Mouse (Mus musculus) heart, adult 8-10 months (tissue): Measurements from ENCODE around the gene Usp43. TPM values are rescaled to one million over a fixed set of nuclear protein-coding genes. Genes with fewer than 3 reads are reported as not detected.

ENCODE experiments used
- DNase-seq: peaks from one replicate; pipeline ENCODE4 v3.0.0; 2022; ENCODE audit warnings: low spot score
- total RNA-seq, 4 experiments: library from RNA; stranded (reverse); gene quantifications; 2 replicates each; pipeline ENCODE4 v1.2.4; 2022

Gene Usp43
- total RNA-seq, 4 experiments from 2014 or later: 1.0 to 2.0 (median 1.4) TPM

GRCm38 (mm10) chr11:67903756-67904155, 18.2 kb downstream of the Usp43 start:
- DNase-seq: no peak

GRCm38 (mm10) chr11:67897064-67897560, 24.8 kb downstream of the Usp43 start:
- peak; percentile 83 for DNase-seq

- DNase-seq: no peak
These were observed 26.3 kb downstream of the Usp43 start for GRCm38 (mm10) chr11:67895641-67896040.

- DNase-seq: no peak
These were observed 33.4 kb downstream of the Usp43 start for GRCm38 (mm10) chr11:67888521-67888920.

- DNase-seq: no peak
These were observed 36.0 kb downstream of the Usp43 start for GRCm38 (mm10) chr11:67885921-67886320.

GRCm38 (mm10) chr11:67865521-67866197, 56.3 kb downstream of the Usp43 start:
- no peak for DNase-seq

DNA sequence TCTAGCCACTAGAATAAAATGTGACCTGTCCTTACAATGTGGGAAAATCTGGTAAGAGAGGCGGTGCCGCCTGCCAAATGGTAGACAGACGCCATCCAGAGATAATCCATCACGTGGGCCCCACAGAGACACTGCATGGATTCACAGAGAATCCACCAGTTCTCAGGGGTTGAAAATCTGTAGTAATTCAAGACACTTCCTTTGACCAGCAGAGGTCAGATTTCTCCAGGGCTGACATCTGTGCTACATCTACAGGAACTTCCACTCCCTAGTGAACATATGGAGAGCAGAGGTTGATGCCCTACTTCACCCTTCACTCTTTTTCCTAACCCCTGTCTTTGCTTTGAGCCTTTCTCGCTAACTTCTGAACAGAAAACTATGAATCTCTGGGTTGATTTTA, 56.9 kb downstream of the Usp43 start:
- no peak for DNase-seq

DNA sequence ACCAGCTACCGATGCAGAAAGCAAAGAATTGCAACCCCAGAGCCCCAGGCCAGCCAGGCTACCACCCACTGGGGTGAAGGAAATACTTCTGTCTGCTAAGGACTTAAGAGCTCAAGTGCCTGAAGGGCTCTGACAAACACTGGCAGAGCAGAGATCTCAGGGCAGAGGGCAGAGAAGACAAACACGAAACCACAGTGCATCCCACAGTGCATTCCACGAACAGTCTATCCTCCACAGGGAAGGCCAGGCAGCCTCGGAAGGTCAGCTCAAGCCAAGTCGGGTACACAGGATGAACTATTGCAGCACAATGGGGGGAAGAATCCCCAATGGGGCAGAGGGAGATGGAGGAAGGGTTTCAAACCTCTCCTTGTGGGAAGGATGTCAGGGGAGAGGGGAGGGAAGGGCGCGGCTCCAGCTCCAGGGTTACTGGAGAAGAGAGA, 60.5 kb downstream of the Usp43 start:
- no peak for DNase-seq

- no peak for DNase-seq
These were observed 61.1 kb downstream of the Usp43 start for GRCm38 (mm10) chr11:67860743-67861398.

DNA sequence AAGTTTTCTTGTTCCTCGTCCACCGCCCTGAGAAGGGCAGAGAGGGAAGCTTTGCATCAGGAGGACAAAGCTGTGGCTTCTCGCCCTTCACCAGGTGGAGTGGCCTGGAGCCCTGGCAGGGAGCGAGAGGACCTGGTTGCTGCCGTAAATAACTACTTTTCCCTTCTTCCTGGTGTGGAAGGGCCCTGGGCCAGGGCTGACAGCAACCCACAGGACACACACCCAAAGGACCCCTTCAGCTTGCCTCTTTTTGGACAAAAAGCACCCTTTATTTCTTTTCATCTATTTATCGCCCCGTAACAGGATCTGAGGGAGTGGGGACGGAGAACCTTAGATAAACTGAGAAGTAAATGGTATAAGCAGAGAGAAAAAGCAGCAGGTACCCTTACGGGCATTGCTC, 63.4 kb downstream of the Usp43 start:
- DNase-seq: no peak

- DNase-seq: no peak
These were observed 66.9 kb downstream of the Usp43 start for GRCm38 (mm10) chr11:67855035-67855434.

GRCm38 (mm10) chr11:67853996-67854395, 68.0 kb downstream of the Usp43 start:
- DNase-seq: no peak

GRCm38 (mm10) chr11:67851770-67852169, 70.2 kb downstream of the Usp43 start:
- DNase-seq: no peak

DNA sequence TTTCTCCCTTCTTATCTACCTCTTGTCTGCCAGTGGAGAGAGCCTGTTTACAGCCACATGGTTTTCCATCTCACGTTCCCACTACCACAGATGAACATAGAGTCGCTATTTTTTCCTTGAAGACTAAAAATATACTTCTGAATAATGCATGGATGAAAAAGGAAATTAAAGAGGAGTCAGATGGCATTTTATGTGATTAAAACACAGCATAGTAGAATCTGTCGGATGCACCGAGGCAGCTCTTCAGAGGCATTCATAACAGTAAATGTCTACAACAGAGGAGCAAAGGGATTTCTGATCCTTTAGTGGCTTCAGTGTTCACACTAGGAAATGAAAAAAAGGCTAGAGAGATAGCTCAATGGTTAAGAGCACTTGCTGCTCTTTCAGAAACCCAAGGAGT, 76.8 kb downstream of the Usp43 start:
- no peak for DNase-seq

DNA sequence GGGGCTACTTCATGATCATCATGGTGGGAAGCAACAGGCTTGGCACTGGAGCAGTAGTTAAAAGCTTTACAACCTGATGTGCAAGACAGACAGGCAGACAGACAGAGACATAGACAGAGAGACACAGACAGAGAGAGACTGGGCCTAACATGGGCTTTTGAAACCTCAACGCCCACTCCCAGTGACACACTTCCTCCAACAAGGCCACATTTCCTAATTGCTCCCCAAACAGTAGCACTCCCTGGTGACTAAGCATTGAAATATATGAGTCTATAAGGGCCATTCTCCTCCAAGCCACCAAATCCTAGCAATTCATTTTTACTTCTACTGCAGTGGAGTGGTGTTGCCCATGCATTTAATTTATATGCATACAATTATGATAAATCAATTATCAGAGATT, 82.1 kb downstream of the Usp43 start:
- no peak for DNase-seq

DNA sequence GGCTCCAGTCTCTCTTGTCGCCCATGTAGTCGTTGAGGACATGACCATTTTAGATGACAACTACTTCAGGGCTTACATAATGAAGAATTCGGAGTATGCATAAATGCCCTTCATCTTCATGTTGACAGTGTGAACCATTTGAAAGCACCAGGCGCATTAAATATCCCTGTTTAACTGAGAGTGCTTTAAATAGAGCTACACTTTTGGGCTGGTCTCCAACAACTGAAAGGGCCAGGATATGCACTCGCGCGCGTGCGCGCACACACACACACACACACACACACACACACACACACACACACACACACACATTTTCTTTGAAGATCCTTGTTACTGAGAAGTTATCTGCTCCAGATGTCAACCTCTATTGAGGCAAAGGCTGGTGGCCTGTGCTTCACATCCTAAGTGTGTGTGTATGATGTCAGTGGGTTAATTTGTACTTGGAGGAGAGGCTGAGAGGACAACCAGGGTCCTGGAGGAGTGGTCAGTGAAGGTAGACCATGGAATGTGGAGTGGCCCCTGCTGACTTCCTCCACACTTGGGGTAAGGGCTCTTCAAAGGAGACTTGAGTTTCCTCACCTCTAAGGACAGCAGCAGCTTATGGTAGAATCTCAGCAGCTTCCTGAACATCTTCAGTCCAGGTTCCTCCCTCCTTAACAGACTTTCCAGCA, 86.4 kb downstream of the Usp43 start:
- DNase-seq: no peak

- no peak for DNase-seq
These were observed 90.1 kb downstream of the Usp43 start for GRCm38 (mm10) chr11:67831820-67832219.

DNA sequence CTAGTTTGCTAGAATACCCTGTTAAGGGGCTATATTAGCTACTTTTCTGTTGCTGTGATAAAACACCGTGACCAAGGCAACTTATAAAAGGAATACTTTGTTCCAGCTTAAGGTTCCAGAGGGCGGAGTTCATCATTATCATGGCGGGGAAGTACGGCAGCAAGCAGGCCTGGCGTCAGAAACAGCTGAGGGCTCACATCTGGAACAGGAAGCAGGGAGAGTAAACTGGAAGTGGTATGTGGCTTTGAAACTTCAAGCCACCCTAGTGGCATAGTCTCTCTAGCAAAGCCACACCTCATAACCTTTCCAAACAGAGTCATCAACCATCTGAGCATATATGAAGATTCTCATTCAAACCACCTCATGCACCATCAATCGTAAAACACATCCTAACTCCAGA, 92.4 kb downstream of the Usp43 start:
- no peak for DNase-seq

- DNase-seq: no peak
These were observed 93.4 kb downstream of the Usp43 start for GRCm38 (mm10) chr11:67828360-67829059.

DNA sequence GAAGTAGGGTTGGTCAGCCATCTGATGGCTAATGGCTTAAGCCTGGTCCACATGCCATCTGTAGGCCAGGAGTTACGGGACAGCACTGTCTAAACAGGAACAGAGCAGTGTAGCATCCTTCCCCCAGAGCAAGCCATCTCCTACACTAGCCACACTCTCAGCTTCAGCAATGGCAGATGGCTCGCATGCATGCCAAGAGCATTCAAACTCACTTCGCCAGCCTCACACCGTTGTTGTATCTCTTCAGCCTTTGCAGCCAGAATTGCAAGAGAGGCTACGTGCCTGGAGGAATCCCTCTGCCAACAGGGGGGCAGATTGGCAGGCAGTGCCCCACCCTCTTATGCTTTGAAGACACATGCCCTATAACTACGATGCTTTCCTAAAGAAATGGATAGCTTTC, 100.4 kb downstream of the Usp43 start:
- no peak for DNase-seq

- DNase-seq: no peak
These were observed 101.7 kb downstream of the Usp43 start for GRCm38 (mm10) chr11:67820221-67820620.

DNA sequence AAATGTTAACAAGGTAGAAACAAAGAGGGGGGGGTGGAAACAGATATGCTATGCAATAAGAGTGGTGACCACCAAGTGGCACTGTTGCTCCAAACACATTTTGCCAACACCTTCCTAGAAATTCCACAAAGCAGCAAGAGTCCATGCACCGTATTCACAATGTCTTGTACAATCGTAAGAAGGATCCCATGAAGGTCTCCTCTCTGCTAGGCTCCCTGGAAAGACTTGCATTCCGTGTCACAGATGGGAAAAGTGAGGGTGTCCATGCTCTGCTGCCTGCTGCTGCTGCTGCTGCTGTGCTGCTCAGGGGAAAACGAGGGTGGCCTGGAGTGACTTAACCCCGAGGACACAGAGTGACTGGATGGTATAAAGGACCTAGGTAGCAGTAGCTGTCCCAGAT, 102.3 kb downstream of the Usp43 start:
- DNase-seq: no peak
